Mouse (Mus musculus) CD4-positive helper T cell, adult 2 months (primary cell): ENCODE results near the gene Gcgr.

Source experiments
- DNase-seq: peaks from one replicate; pipeline ENCODE4 v3.0.0-alpha.2; 2012; ENCODE audit warnings: low read depth, missing footprints, low spot score

Gene Gcgr

GRCm38 (mm10) chr11:120530085-120530964, at the start of gene Gcgr:
Gene Gcgr, plus strand, starts transcription at chr11:120530699.
- DNase-seq, result no peak

- DNase-seq, result no peak
Measured at GRCm38 (mm10) chr11:120483448-120483934, 47.0 kb upstream of the Gcgr start.

GRCm38 (mm10) chr11:120484265-120484981, 46.1 kb upstream of the Gcgr start, which contains the start of gene Mrpl12:
Gene Mrpl12, plus strand, starts transcription at chr11:120484613.
- peak; percentile 94 for DNase-seq

GRCm38 (mm10) chr11:120485251-120485650, 45.2 kb upstream of the Gcgr start:
- DNase-seq, result peak; percentile 11

GRCm38 (mm10) chr11:120488516-120488915, 42.0 kb upstream of the Gcgr start:
- no peak for DNase-seq

GRCm38 (mm10) chr11:120489054-120489761, 41.3 kb upstream of the Gcgr start:
- DNase-seq, result peak; percentile 81

- no peak for DNase-seq
Measured at GRCm38 (mm10) chr11:120490291-120491046, 40.0 kb upstream of the Gcgr start.

GRCm38 (mm10) chr11:120491317-120492023, 39.0 kb upstream of the Gcgr start, which contains the start of gene Slc25a10:
Gene Slc25a10, plus strand, starts transcription at chr11:120491840.
- DNase-seq, result peak; percentile 79

- DNase-seq, result peak; percentile 64
Measured at GRCm38 (mm10) chr11:120492024-120492877, 38.2 kb upstream of the Gcgr start.

GRCm38 (mm10) chr11:120492878-120493203, 37.7 kb upstream of the Gcgr start:
- DNase-seq, result no peak

- no peak for DNase-seq
Measured at GRCm38 (mm10) chr11:120493351-120493750, 37.1 kb upstream of the Gcgr start.

GRCm38 (mm10) chr11:120493911-120494310, 36.6 kb upstream of the Gcgr start:
- no peak for DNase-seq

GRCm38 (mm10) chr11:120497436-120497835, 33.1 kb upstream of the Gcgr start:
- no peak for DNase-seq

- no peak for DNase-seq
Measured at GRCm38 (mm10) chr11:120498226-120498625, 32.3 kb upstream of the Gcgr start.

- DNase-seq, result no peak
Measured at GRCm38 (mm10) chr11:120498891-120499290, 31.6 kb upstream of the Gcgr start.

- no peak for DNase-seq
Measured at GRCm38 (mm10) chr11:120499894-120500293, 30.6 kb upstream of the Gcgr start.

- no peak for DNase-seq
Measured at GRCm38 (mm10) chr11:120500357-120500756, 30.1 kb upstream of the Gcgr start.

- DNase-seq, result no peak
Measured at GRCm38 (mm10) chr11:120501018-120501417, 29.5 kb upstream of the Gcgr start.

GRCm38 (mm10) chr11:120501701-120502100, 28.8 kb upstream of the Gcgr start:
- no peak for DNase-seq
